ENCODE assay signal across 8 mouse cellular contexts in genomic region chr7:3644348-3644671, GRCm38 (mm10). TPM values are rescaled to one million over a fixed set of nuclear protein-coding genes. Genes with fewer than 3 reads are reported as not detected.
DNase-seq lines count a peak whose midpoint lies in the region; ATAC-seq and TF ChIP-seq lines count a peak whose summit lies in the region.

No protein-coding gene starts in this region.

- no peaks in the 10 kb centered on the region for H3K27me3 ChIP-seq in midbrain, postnatal 0 days (ENCODE audit: insufficient read depth, low read length)

- no peak overlapping the region for H3K27ac ChIP-seq in midbrain, postnatal 0 days (ENCODE audit: low read depth, low read length)

- peak; percentile 81 for DNase-seq in gastrocnemius, postnatal 14 days
- DNase-seq in gastrocnemius, adult 8-10 months (ENCODE audit: low spot score in 2 of 2): no peak
- peak; percentile 95 for DNase-seq in thymus, postnatal 14 days
- no peak for DNase-seq in thymus, postnatal 0 days (ENCODE audit: low spot score)
- peak; percentile 93 for DNase-seq in kidney, postnatal 10 days
- DNase-seq in midbrain, postnatal 0 days (ENCODE audit: low spot score): no peak
- DNase-seq in adrenal gland, adult 2 months: no peak

- no peaks in the 10 kb centered on the region for H3K9me3 ChIP-seq in midbrain, postnatal 0 days (ENCODE audit: low read length)

- intact Hi-C loops in gastrocnemius, postnatal 14 days (cut with DNase I; ENCODE audit: low total_unique reads): no loop called here

- 0 out of 2 replicates have a peak overlapping the region, but pooled peaks have one; percentile 29 for H3K9ac ChIP-seq in midbrain, postnatal 0 days (replicated peaks; ENCODE audit: low read length, poor library complexity, severe bottlenecking)

- WGBS in midbrain, postnatal 0 days: 2% methylated on average over 11 of the region's 11 CpGs

- H3K4me1 ChIP-seq in midbrain, postnatal 0 days (ENCODE audit: insufficient read depth, low read length): peaks cover 13% of the 10 kb centered on the region

- no peak for TF ChIP-seq CTCF in midbrain, postnatal 0 days (IDR thresholded peaks at IDR 0.05)

- peaks cover 18% of the 10 kb centered on the region; the same call in 1 of the 2 replicates for H3K36me3 ChIP-seq in midbrain, postnatal 0 days (ENCODE audit: insufficient read depth, low read length)

- peak overlapping the region; percentile 93 for H3K4me3 ChIP-seq in midbrain, postnatal 0 days (ENCODE audit: low read depth, low read length)

- peak overlapping the region; percentile 61 for H3K4me2 ChIP-seq in midbrain, postnatal 0 days (ENCODE audit: low read depth, low read length, poor library complexity, severe bottlenecking)

- no peak for ATAC-seq in midbrain, postnatal 0 days (ENCODE audit: low FRiP score)
- ATAC-seq in monocyte, adult 5-6 weeks (replicated peaks; ENCODE audit: insufficient number of reproducible peaks, low FRiP score, low TSS enrichment, poor library complexity, severe bottlenecking): no peak

RNA-seq across cellular contexts. Expression of gene Cnot3, which starts 0.8 kb away (rescaled TPM):
- total RNA-seq in gastrocnemius, postnatal 14 days (2021): 10 to 100 TPM; 18.0 to 22.3 TPM
- total RNA-seq in gastrocnemius, adult 8-10 months (2022): 10 to 100 TPM; 13.2 to 17.7 (median 14.8) TPM
- 42.6 and 44.5 TPM in 2 replicates for polyA plus RNA-seq in thymus, postnatal 0 days (2015; fragmentation: Nextera tagmentation; extraction: Ambion mirVana)
- 15.1 and 23.3 TPM in 2 replicates for total RNA-seq in midbrain, postnatal 0 days (2014; rRNA removed)
- 27.1 and 32.6 TPM in 2 replicates for polyA plus RNA-seq in midbrain, postnatal 0 days (2015; fragmentation: Nextera tagmentation; extraction: Ambion mirVana)
- total RNA-seq in monocyte, adult 5-6 weeks (2017): 19.8 to 52.4 TPM (median 24.8 TPM) in 3 replicates
- 10 to 100 TPM; 52.6 to 61.5 TPM for total RNA-seq in adrenal gland, adult 2 months (2021)
- polyA plus RNA-seq in adrenal gland, adult 2 months (2012; rRNA removed): 83.3 and 103 TPM in 2 replicates

RNA-seq across cellular contexts. Expression of gene Prpf31, which starts 14.5 kb away (rescaled TPM):
- total RNA-seq in gastrocnemius, postnatal 14 days (2021): 10 to 100 TPM; 24.7 to 27.4 TPM
- 10 to 100 TPM; 17.5 to 24.7 (median 20.8) TPM for total RNA-seq in gastrocnemius, adult 8-10 months (2022)
- 88.2 and 93.1 TPM in 2 replicates for polyA plus RNA-seq in thymus, postnatal 0 days (2015; fragmentation: Nextera tagmentation; extraction: Ambion mirVana)
- total RNA-seq in midbrain, postnatal 0 days (2014; rRNA removed): 58.6 and 58.9 TPM in 2 replicates
- 66.0 and 73.8 TPM in 2 replicates for polyA plus RNA-seq in midbrain, postnatal 0 days (2015; fragmentation: Nextera tagmentation; extraction: Ambion mirVana)
- total RNA-seq in monocyte, adult 5-6 weeks (2017): 50.9 to 63.8 TPM (median 57.8 TPM) in 3 replicates
- total RNA-seq in adrenal gland, adult 2 months (2021): 10 to 100 TPM; 36.8 to 53.1 TPM
- 20.5 and 33.7 TPM in 2 replicates for polyA plus RNA-seq in adrenal gland, adult 2 months (2012; rRNA removed)

RNA-seq across cellular contexts. Expression of gene Tfpt, which starts 14.6 kb away (rescaled TPM):
- total RNA-seq in gastrocnemius, postnatal 14 days (2021): 10 to 100 TPM; 11.5 to 14.6 TPM
- 10 to 100 TPM; 10.9 to 13.9 (median 13.3) TPM for total RNA-seq in gastrocnemius, adult 8-10 months (2022)
- 20.8 and 28.9 TPM in 2 replicates for polyA plus RNA-seq in thymus, postnatal 0 days (2015; fragmentation: Nextera tagmentation; extraction: Ambion mirVana)
- total RNA-seq in midbrain, postnatal 0 days (2014; rRNA removed): 19.7 and 30.7 TPM in 2 replicates
- polyA plus RNA-seq in midbrain, postnatal 0 days (2015; fragmentation: Nextera tagmentation; extraction: Ambion mirVana): 33.5 and 35.6 TPM in 2 replicates
- 20.6 to 34.9 TPM (median 28.7 TPM) in 3 replicates for total RNA-seq in monocyte, adult 5-6 weeks (2017)
- 10 to 100 TPM; 24.1 to 26.2 TPM for total RNA-seq in adrenal gland, adult 2 months (2021)
- polyA plus RNA-seq in adrenal gland, adult 2 months (2012; rRNA removed): 3.4 and 4.0 TPM in 2 replicates

RNA-seq across cellular contexts. Expression of gene Leng1, which starts 21.3 kb away (rescaled TPM):
- total RNA-seq in gastrocnemius, postnatal 14 days (2021): 1 to 10 TPM; 4.8 to 5.6 TPM
- 1 to 10 TPM; 2.8 to 4.8 (median 3.7) TPM for total RNA-seq in gastrocnemius, adult 8-10 months (2022)
- 20.7 and 22.9 TPM in 2 replicates for polyA plus RNA-seq in thymus, postnatal 0 days (2015; fragmentation: Nextera tagmentation; extraction: Ambion mirVana)
- total RNA-seq in midbrain, postnatal 0 days (2014; rRNA removed): 5.2 and 7.2 TPM in 2 replicates
- 11.2 and 12.1 TPM in 2 replicates for polyA plus RNA-seq in midbrain, postnatal 0 days (2015; fragmentation: Nextera tagmentation; extraction: Ambion mirVana)
- 6.4 to 10.3 TPM (median 6.6 TPM) in 3 replicates for total RNA-seq in monocyte, adult 5-6 weeks (2017)
- 10 to 100 TPM; 13.2 to 14.4 TPM for total RNA-seq in adrenal gland, adult 2 months (2021)
- polyA plus RNA-seq in adrenal gland, adult 2 months (2012; rRNA removed): 2.9 and 3.1 TPM in 2 replicates

RNA-seq across cellular contexts. Expression of gene Ndufa3, which starts 27.1 kb away (rescaled TPM):
- 100 to 1,000 TPM; 731 to 849 TPM for total RNA-seq in gastrocnemius, postnatal 14 days (2021)
- total RNA-seq in gastrocnemius, adult 8-10 months (2022): 1,000 to 10,000 TPM; 1,040 to 1,135 (median 1,076) TPM
- polyA plus RNA-seq in thymus, postnatal 0 days (2015; fragmentation: Nextera tagmentation; extraction: Ambion mirVana): 523 and 568 TPM in 2 replicates
- total RNA-seq in midbrain, postnatal 0 days (2014; rRNA removed): 340 and 373 TPM in 2 replicates
- polyA plus RNA-seq in midbrain, postnatal 0 days (2015; fragmentation: Nextera tagmentation; extraction: Ambion mirVana): 556 and 624 TPM in 2 replicates
- 163 to 226 TPM (median 220 TPM) in 3 replicates for total RNA-seq in monocyte, adult 5-6 weeks (2017)
- 100 to 1,000 TPM; 829 to 842 TPM for total RNA-seq in adrenal gland, adult 2 months (2021)
- 217 and 245 TPM in 2 replicates for polyA plus RNA-seq in adrenal gland, adult 2 months (2012; rRNA removed)

Comparison
In these comparisons a context has a peak if more than half of its experiments do, and no peak if none do; other contexts are left out.
1. DNase-seq: peak in gastrocnemius, postnatal 14 days (single experiment), thymus, postnatal 14 days (single experiment) and kidney, postnatal 10 days (single experiment); none in gastrocnemius, adult 8-10 months (0 of 2), thymus, postnatal 0 days (single experiment), midbrain, postnatal 0 days (single experiment) and adrenal gland, adult 2 months (single experiment).